Mouse (Mus musculus) cerebellum, postnatal 4 days (tissue): ENCODE data around the gene Mrpl49.

ENCODE experiments used
- DNase-seq, 2 experiments: peaks; one replicate each; pipeline ENCODE4 v3.0.0; 2022; ENCODE audit warnings: low spot score in 2 of 2, mixed read lengths in 1 of 2

Gene Mrpl49

DNA sequence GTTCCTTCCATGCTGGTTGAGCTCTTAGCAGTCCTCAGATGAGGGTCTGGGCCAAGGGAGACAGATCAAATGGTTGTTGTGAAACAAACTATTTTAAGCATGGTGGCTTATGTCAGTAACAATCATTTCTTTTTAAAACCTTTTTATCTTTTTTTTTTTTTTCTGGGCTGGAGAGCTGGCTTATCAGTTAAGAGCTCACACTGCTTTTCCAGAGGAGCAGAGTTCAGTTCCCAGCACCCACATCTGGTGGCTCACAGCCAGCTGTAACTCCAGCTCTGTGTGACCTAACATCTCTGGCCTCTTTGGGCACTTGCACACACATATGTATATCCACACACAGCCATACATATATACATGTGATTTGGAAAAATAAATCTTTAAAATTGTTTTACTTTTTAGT, 19.9 kb downstream of the Mrpl49 start:
- no peak for DNase-seq

GRCm38 (mm10) chr19:6035966-6036585, 21.5 kb downstream of the Mrpl49 start:
- no peak for DNase-seq

DNA sequence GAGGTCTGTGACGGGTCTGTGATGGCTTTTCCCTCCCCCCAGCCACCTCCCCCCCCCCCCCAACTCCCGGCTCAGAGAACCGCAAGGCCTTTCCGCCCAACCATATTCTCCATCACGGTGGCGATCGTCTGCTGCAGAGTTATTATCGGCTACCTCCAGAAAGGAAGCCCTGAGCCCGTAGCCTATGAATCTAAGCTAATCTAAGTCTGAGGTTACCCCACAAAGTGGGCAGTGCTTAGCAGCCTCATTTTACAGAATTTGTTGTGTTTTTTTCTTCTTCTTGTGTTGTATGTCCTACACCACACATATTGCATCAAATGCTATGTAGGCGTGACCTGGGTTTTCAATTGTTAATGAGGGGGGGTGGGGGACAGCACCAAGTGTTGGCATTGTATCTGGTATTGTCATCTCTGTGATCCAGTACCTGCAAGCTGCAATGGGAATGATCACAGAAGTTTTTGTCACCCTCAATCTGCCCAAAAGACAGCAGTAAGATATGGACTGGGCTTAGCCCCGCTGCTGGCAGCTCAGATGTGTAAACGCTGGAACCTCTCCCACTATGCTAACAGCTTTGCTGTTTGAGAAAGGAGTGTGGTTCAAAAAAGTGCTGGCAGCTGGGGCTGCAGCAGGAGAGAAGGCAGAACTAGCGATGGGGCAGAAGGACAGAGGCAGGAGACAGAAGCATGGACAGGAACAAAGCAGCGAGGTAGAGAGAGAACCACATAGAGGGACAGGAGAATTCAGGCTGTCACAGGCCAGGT, 26.9 kb downstream of the Mrpl49 start:
- DNase-seq = no peak

- DNase-seq = no peak
Observed at GRCm38 (mm10) chr19:6029426-6029825, 28.2 kb downstream of the Mrpl49 start.

DNA sequence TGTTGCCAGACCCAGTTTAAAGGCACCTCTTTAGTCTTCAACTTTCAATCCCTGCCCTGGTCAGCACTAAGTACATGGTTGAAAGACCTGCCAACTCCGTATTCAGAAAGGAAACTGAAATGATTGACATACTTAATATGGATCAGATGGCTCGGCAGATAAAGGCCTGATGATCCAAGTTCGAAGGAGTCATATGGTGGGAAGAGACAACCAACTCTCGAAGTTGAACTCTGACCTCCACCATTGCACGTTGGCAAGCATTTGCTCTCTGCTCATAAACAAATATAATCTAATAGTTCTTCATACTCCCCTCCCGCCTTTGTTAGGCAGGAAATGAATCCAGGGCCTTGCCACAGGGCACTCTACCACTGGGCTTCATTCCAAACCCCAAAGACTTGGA, 28.6 kb downstream of the Mrpl49 start:
- no peak for DNase-seq

- DNase-seq = no peak
Observed at GRCm38 (mm10) chr19:6023930-6024329, 33.7 kb downstream of the Mrpl49 start.

DNA sequence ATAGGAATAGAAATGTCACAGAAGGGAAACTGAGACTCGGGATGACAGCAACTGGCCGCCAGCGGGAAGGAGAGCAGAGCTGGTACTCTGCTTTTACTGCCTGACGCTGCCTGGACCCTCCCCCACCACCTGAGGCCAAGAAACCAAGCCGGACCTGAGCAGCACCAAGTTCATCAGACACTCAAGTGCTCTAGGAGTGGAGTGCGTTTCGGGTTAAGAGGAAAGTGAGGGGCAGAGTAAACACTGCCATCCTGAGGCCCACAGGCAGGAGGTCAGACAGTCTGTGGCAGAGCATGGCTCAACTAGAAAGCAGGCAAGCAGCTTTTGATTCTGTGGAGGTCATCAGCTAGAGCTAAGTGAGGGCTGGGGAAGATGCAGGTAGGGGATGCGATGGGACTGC, 34.5 kb downstream of the Mrpl49 start:
- no peak for DNase-seq

- DNase-seq = no peak
Observed at GRCm38 (mm10) chr19:6020276-6020675, 37.3 kb downstream of the Mrpl49 start.

- peak; percentile 77 to 89 for DNase-seq
Observed at GRCm38 (mm10) chr19:6018142-6019089, 39.2 kb downstream of the Mrpl49 start.

DNA sequence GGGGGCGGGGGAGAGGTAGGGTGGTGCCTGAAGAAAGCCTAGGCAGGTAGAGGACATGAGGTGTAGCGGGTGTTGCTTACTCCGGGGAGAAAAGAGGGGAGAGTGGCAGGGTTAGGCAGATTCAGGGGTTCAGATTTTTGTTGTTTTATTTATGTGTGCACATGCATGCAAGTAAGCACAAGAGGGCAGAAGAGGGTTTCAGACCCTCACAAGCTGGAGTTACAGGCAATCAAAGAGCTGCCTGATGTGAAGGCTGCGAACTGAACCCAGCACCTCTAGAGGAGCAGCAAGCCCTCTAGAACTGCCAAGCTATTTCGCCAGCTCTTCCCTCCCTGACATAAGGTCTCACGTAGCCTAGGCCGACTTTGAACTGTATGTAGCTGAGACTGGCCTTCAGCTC, 41.1 kb downstream of the Mrpl49 start:
- no peak for DNase-seq

DNA sequence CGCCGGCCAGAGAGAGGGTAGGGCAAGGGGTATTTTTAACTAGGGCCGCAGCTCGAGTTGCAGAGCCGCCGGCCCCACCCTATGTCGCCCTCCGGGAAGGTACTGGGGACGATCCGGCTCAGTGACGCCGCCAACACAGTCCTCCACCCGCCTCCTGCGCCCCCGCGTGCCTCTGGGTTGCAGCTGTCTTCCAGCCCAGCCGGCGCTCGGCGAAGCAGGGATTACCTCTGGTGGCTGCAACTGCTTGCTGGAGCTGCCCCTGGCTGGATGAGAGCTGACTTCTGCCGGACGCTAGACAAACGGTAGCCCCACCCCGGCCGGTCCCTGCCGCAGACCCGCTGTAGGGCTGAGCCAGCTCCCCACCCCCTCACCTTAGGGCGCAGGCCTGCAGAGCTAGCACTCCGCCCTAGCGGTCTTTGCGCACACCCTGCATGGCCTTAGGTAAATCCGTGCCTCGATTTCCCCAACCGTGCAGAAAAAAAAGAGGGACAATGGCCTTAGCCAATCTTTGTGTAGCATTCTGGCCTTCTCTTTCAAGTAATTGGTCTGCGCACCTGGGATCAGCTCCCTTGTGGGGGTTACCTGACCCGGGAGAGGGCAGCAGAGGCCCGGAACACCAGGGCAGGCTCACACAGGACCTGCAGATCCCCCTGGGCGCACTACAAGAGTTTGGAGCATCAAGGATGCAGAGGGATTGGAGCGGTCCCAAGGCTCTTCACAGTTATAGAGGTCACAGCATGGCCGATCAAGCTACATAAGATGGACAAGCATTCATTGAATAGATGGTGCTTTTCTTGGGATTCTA, 41.9 kb downstream of the Mrpl49 start, which contains the start of gene Capn1:
Gene Capn1 (minus strand): TSS at position 387 of the 805 bp plus-strand sequence.
- peak in 1 of 2 experiments; percentile 63 for DNase-seq

DNA sequence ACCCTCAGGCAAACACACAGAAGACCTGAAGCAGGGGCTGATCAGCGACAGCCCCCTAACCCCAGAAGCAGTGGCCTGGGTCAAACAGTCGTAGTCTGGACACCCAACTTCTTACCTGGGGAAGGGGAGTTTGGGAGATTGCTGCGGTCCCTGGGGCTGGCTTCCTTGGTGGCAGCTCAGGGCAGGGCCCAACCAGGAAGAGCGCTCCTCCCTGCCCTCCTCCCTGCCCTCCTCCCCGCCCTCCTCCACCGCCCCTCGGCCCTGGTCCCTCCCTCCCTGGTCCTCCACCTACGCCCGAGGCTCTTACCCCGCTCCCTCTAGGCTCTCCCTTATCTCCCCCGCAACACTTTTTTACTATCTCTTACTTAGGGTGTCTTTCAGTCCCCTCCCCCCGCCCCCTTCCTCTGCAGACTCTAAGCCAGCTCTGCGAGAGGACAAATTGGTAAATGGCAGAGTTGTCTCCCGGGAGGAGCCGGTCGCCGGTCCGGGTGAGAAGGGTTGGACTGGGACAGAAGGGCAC, 42.5 kb downstream of the Mrpl49 start:
- no peak for DNase-seq

DNA sequence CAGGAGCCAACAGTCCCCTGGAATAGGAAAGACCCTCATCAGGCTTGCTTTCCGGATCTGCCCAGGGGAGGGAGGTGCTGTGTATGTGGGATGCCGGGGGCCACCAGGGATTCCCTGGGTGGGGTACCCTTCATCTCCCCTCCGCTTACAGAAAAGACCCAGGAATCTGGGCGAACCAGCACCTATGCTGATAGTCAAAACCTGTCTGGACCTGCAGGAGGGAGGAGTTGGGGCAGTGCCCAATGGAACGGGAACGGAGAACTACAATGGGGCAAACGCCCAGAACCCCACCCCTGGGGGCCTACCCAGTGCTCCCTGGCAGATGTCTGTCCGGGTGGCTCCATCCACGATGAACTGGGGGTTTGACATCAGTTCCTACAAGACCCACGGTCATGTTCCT, 43.9 kb downstream of the Mrpl49 start:
- no peak for DNase-seq

DNA sequence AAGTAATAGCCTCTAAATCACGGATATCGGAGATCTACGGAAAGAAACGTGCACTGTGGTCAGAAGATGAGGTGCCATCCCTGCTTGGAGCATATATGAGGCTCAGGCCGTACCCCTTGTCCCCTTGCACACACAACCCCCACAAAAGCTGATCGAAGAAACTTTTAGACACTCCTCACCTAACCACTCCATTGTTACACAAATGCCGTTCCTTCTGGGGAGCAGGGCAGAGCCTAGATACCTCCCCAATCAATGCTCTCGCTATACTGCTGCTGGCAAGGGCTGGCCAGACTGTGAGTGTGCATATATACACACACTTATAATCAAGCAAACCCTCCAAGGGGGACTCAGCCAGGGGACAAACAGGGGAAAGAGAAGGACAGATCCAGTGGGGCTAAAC, 48.4 kb downstream of the Mrpl49 start:
- DNase-seq = no peak

DNA sequence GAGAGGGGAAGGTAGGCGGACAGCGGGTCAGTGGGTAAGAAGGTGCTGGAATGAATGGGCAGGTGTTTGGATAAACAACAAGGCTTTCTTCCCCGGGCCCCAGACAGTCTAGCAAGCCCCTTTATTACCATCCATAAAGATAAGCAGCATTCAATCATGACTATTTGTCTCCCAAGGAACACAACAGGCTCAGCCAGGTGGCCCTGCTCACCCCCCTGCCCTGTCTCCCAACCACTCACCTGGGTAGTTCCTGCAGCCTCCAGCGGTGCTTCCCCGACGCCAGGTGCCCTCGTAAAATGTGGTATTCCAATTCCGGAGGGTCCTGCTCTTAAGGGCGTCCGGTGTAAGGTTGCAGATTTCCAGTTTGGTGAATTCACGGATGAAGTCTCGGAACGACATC, 50.6 kb downstream of the Mrpl49 start:
- DNase-seq = no peak

DNA sequence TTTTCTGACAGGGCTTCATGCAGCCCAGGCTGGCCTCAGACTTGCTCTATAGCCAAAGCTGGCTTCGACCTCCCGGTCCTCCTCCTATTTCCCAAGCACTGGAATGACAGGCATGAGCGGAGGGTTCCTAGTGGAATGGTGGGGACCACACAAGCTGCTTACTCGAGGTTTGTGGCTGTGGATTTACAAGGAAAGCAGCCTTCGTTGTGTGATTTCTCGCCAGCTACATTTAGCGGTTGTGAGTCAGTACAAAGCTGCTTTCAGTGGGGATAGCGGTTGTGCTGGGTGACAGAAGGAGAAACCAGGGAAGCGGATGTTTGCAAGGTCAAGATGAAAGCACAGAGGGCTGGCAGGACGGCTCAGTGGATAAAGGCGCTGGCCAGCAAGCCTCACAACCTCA, 52.0 kb downstream of the Mrpl49 start:
- no peak for DNase-seq
